Mouse (Mus musculus): Measurements from ENCODE around the gene Unc93b1.

Unc93b1 gene

DNA sequence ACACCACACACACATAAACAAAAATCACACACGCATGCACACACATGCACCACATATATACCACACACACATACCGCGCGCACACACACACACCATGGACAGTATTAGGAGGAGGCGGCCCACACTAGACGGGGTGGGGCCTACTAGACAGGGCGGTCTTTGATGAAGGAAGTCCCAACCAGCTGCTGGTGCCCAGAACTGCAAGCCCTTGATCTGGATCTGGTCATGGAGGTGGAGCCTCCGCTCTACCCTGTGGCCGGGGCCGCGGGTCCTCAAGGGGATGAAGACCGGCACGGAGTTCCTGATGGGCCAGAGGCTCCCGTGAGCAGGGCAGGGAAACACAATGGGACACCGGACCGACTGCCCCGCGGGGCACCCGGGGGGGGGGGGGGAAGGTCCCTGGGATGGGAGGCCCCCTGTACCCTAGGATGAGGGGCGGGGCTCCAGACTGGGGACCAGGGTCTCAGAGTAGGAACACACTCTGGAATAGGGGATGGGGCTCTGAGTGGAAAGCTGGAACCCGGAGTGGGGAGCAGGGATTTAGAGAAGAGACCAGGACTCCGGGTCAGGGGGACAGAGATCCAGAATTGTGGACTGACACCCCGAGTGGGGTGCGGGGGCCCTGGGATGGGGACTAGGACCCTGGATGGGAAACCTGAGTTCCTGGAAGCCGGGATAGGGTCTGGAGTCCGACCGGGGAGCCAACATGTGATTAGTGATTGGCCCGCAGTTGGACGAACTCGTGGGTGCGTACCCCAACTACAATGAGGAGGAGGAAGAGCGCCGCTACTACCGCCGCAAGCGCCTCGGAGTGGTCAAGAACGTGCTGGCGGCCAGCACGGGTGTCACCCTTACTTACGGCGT lies at the start of gene Unc93b1:
Gene Unc93b1, plus strand, starts transcription at position 155 of the 864 bp plus-strand sequence.
- no peak for DNase-seq

DNA sequence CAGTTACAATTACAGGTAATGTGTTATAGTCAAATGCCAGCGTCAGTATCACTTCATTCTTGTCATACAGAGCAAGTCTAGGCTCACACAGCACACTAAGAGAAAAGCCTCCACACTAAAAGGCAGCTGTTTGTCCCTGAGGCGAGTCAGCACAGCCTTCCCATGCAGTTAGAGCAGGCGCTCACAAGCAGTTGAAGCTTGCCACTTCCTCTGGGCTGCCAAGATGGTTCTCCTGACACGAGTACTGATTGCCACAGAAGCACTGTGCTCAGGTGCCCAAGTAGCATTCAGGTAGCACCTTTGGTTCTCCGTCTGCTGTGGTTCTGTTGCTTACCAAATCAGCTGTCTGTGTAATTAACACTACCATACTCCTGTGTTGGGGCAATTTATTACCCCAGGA lies 45.9 kb upstream of the Unc93b1 start:
- no peak for DNase-seq

DNA sequence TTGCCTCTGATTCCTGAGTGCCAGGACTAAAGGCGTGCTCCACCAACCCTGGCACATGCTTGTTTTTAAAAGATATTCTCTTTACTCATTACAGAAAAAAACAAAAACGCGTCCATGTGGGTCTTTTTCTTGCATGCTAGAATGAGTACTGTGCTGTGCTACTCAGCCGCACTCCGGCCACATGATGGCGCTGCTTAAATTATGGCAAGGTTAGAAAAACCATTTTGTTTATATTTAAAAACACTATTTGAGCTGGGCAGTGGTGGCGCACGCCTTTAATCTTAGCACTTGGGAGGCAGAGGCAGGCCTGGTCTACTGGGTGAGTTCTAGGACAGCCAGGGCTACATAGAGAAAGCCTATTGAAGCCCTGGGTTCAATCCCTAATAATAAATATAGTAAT lies 44.8 kb upstream of the Unc93b1 start:
- no peak for DNase-seq

DNA sequence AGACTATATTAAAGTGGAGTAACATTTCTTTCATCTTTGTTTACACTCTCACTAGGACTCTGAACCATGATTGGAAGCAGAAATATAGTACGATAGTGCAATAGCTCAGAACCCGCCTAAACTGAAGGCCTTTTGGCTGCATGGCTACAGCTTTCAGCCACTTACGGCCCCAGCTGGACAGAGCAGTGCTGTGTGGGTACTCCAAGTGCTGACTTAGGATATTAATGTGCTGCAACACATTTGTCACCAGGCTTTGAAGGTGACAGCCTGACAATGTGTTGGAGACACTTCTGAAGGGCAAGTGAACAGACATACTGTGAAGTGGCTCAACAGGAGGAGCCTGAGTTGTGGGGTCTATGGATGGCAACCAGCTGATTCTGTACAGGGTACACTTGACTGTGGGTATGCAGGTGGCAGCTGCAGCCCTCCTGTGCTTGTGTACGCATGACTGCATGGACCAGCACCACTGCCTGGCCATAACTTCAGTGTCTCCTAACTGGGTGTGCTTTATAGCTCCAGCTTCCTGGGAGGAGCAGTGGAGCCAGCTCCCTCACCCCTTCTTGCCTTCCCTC lies 41.4 kb upstream of the Unc93b1 start:
- no peak for DNase-seq

DNA sequence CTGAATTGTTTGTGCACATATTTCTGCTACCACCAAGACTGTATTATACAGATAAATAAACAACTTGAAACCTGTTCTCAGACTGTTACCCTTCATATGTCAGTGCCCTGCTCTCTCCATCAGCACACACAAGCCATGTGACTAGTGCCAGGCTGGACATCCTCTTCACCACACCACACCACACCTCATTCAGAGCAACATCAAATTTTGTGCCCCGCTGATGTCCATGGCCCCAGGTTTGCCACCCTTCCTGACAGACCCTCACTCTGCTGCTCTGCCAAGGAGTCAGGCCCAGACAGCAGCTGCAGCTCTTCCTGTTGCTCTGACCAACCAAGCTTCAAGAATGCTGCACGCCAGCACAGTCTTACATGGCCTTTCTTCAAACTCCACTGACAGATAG lies 40.7 kb upstream of the Unc93b1 start:
- DNase-seq = no peak

DNA sequence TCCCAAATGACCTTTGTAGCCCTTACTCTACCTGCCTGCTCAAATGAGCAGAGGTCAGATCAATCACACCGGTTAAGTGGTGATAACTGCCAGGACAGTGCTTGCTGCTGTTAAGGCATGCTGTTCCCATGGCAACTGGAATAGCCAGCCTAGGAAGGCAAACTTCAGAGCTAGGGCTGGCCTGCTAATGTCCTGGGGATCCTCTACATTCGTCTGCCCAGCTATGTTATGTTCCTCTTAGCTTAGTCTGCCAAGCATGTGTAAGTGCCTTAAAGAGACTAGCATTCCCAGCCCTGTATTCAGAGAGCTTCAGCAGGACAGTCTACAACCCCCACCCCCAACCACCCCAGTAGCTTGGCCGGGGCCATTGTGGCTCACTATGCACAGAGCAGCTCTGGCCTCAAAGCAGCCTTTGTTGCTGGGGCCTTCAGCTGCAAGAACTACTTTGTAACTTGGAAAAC lies 39.8 kb upstream of the Unc93b1 start:
- no peak for DNase-seq

DNA sequence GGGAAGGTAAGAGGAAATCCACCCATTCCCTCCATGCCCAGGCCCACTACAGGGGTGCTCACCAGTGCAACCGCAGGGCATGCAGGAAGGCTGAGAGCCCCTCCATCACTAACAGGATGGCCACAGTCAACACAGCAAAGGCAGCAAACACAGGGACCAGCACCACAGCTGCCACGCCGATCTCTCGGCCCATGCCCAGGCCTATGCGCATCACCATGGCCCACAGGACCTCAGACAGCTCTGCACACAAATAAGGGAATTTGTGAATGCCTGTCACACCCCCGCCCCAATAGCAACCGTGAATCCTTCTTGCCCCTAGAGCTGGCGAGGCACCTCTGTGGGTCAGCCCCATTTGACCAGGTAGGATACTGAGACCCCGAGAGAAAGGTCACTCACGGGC lies 38.8 kb upstream of the Unc93b1 start:
- no peak for DNase-seq

DNA sequence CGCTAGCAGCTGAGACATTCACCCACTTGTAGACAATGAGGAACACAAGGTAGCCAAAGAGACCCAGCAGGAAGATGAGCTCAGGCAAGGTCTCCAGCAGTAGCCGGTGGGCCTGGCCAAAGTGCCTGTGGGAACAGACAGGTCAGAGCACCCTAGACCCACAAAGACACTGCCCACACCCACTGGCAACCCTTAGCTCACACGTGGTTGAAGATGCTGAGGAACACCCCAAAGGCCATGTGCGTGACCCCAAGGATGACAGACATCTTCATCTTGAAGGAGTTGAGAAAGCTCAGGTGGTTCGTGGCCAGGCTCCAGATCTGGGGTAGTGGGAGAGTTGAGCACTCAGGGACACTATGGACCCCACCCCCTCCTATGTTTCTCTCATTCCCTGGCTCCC lies 37.4 kb upstream of the Unc93b1 start:
- no peak for DNase-seq

DNA sequence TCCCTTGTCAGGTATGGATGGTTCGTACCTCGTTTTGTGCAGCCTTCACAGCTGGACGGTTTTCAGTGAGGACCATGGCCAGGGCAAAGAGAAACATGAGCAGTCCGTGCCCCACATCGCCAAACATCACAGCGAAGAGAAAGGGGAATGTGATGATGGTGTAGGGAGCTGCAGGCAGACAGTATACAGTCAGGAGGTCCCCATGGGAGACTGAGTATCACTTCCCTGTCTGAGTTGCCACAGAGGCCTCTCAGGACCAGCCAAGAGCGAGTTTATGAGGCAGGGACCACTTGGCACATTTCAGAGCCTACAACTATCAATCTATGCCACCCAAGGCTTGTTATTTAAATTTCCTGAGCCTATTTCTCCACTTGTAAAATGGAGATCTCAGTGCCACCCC lies 36.0 kb upstream of the Unc93b1 start:
- DNase-seq = no peak

DNA sequence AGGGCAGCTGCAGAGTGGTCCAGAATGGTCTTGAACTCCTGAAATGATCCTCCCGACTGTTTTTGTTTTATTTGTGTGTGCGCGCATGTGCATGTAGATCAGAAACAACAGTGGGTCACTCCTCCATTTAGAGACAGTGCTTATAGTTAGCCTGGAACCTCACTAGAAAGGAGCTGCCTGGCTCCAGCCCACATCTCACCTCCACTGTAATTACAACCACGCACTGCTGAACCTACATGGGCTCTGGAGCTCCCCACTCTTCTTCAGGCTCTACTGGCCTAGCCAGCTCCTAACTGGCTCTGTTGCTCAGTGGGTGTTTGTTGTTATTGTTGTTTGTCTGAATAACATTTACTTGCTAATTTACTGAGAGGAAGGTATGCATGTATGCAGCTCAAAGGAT lies 35.4 kb upstream of the Unc93b1 start:
- no peak for DNase-seq

DNA sequence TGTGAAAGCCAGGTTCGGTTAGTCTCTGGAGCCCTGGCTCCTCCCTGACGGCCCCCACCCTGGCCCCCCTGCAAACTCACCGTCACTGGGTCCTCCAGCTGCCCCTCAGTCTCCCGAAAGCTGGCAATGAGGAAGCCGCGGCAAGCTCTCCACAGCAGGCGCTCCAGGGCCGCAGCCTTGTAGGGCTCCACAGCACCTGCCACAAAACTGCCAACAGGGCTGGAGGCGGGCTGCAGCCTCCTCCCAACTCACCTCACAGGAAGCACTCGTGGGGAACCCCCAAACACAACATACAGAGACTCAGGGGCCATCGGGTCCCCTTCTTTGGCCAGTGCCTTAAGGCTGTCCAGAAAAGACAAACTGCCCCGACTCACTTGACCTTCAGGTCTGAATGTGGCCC lies 32.0 kb upstream of the Unc93b1 start:
- no peak for DNase-seq

DNA sequence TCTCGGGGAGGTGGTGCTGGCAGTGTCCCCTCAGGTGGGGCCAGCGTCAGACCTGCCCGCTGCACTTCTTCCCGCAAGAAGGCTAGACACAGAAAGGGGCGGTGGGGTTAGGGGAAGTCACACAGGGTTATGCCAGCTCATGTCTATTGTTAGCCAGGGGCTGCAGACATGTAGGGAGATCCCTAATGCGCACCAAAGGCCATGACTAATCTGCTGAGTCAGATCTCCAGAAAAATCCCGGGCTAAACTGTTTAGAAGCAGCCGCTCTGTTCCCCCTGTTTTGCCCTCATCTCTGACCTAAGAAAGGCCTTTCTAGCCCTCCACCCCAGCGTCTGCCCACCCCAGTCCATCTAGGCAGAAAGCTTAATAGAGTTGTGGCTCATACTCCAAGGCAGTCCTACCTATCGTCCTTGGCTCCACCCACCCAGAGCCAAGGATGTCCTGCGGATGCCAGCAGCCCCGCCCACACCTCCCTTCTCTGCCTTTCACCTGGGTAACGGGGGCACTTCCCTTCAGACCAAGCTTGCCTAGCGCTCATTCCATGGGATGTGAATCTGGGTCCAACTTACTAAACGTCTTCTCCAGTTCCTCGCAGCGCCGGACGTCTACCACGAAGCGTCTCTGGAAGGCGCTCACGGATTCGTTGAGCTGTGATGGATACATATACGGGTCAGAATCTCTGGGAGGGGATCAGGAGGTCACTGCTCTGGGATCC lies 31.2 kb upstream of the Unc93b1 start:
- DNase-seq = no peak

DNA sequence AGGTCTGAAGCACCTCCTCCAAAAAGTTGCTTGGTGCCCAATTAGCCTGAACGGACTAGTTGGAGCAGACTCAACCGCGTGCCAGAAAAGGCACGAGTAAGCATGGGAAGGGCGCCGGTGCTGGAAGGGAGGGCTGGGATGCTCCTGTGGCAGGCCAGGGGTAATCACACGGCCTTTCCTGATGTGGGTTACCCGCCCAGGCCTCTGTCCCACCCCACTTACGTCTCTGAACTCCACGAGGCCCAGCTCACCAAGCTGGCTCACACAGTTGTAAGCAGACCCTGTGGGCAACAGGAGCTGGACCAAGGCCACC lies 30.7 kb upstream of the Unc93b1 start:
- DNase-seq = no peak

DNA sequence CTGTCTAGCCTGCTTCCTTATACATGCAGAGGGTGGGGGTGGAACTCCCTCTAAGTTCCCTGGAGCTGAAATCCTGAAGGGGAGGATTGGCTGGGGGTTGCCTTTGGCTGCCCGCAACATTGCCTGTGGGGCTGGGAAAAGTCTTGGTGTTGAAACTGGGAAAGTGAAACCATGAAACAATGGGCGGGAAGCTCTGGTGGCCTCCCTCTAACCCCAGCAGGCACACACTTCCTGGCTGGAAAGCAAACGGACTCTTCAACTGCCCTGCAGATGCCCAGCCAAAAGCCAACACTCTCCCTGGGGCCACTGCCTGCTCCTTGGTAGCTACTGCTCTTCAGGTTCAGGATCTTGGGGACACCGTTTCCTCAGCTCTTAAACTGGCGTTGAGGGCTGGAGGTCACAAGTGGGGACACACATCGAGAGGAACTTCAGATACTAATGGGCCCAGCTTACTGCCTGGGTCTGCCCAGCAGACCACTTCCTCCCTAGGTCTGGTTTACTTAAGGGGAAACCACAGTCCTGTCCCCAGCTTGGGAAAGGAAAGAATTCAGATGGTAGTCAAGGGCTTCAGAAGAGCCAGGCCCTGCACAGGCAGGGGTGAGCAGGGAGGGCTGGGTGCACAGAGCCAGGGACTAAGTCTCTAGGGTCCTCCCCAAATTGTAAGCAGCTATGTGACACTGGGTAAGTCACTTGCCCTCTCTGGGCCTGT lies 29.6 kb upstream of the Unc93b1 start:
- no peak for DNase-seq

DNA sequence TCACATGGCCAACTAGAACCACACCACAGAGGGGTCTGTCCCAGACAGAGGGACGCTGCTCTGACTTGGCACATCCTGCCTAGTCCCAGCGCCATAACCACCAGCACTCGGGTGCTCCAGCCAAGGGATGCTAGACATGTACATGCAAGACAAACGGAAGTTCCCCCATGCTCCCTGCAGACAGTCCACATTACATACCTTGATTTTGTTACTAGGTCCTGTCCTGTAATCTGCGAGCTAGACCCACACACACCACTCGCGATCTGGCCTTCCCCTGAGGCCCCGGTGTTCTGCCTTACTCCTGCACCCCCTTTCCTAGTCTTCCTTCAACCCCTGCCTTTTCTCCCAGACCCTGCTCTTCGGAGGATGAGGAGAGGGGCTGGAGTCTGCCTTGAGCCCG lies 28.7 kb upstream of the Unc93b1 start:
- DNase-seq = no peak

DNA sequence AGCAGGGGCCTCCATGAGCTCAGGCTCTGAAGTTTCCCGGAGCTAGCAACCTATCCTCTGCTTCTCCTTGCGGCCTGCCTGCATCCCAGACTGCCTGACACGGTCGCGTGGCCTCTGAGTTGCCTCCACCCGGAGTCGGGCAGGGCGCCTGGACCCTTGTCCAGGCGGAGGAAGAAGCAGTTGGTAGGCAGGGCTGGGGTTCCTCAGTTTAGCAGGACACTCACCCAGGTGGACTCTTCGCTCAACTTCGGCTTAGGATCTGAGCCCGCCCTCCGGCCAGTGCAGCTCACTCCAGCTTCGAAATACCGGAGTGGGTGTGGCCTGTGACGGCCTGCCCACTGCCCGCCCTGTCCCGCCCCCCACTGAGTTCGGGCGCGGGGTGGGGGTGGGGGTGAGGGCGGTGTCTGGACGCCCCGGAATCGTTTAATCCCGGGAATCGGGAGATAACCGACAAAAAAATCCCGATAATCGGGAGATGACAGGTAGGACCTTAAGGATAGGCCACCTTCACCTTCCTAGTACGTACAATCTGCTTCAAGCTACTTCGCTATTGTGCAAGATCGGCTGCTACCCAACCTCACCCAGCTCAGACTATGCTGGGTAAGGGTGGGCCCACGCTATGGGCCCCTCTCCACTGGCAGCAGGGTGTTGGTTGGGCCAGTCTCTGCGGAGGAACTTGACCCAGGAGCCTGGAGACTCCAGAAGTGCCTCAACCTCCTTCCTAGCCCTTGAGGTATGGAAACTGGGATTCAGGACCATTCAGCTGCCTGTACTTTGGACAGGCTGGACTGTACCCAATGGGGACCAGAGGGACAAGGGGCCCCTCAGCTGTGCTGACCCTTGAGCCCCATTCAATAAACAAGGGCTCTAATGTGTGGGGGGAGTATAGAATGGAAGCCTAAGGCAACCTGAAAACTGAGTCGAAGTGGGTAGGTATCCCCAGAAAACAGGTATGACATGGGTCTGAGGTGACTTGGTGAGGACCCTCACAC lies 27.9 kb upstream of the Unc93b1 start, which contains the start of gene Tcirg1:
Gene Tcirg1, minus strand, starts transcription at position 339 of the 992 bp plus-strand sequence.
- peak; percentile 50 to 71 for DNase-seq

DNA sequence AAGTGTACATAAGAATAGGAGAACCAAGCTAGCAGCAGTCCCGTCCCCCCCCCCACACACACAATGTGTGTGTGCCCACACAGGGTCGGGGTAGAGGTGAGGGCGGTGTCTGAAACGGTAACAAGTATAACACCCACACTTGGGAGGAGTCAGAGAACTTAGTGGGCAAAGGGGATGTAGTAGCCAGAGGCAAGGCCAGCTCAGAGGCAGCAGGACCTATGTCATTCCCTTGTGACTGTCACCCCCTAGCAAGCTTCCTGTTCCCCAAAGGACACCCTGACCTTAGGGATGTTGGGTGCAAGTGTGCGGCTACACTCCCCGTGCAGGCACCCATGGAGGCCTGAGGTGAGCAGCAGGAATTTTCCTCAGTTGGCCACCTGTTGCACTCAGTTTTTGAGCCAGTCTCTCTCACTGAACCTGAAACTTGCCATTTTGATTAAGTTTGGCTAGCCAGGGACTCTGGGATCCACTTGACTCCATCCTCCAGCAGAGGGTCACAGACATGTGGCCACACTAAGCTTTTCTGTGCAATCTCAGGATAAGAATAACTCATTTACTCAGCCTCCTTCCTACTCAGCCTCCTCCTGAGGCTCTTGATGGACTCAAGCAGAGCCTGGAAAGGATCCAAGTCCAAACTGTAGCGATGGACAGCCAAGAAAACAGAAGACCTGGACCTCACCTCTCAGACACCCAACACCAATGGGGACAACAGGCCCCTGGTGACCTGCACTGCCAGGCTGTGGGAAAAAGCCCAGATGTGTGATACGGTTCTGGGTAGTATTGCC lies 26.9 kb upstream of the Unc93b1 start:
- no peak for DNase-seq

DNA sequence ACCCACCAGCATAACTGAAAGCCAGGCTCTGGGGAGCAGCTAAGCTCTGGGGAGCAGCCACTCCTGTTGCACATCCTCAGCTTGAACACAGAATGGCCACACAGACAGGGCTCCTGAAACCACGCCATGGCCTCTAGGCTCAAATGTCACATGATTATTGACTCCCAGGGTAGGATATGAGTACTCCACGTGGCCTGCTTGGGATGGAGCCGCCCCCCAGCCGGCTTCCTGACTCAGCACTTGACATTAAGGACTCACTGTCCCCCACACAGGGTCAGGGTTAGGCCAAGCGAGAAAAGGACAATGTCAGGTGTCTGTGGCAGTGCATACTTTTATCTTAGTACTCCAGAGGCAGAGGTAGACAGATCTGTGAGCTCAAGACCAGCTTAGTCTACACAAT lies 24.8 kb upstream of the Unc93b1 start:
- DNase-seq = no peak

DNA sequence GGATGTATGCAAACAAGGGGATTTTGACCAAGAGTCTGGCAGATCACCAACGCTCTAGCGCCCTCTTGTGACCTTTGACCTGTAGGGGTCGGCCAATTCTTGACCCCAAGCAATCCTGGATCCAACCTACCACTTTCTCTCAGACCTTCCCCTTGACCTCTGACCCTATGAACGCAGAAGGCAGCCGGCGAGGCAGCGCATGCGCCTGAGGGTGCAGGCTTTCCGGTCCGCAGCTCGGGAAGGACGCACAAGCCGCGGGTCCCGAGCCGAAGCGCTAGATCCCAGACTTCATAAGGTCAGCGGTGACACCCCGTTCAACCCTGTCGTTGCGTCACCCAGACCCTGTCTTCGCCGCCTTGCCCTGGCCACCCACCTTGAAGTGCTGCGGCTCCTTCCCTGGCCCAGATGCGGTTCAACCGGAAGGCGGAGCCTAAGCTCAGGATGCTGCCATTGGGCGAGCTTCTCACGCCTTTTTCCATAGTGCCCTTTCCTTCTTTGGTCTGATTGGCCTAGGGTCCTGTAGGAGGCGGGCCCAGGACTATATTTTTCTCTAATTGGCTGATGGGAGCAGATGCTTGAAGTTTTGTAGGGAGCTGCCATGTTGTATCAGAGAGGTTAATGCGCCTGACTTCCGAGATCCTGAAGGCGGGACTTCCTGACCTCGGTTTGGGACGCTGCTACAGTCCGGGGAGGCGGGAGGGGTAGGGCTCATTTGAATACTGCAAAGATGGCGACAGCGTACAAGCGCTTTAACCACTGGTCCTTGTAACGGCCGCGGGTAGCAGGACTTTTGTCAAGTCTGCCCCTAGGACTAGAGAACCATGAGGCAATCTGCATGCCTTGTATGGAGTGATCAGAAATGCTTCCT lies 22.4 kb upstream of the Unc93b1 start, which contains the start of gene Ndufs8:
Gene Ndufs8, minus strand, starts transcription at position 438 of the 868 bp plus-strand sequence.
- peak; percentile 91 to 93 for DNase-seq

DNA sequence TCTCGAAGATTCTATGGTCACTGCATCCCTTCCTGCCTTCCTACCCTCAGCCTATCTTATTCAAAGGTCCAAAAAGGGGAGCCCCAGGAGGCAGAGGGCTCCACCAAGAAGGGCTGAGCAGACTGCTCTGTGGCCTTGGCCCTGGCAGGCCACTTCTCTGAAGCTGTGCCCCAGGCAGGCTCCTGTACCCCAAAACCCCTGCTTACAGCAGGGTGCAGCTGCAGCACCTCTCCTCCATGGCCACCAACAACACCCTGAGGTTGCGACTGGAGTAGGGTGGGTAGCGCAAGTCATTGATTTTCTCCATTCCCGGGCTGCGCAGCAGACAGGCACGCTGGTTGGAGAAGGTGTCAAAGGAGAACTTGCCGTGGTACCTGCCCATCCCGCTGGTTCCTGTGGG lies 21.3 kb upstream of the Unc93b1 start:
- no peak for DNase-seq

Data from cerebellum, postnatal 25 days (tissue).